Mouse (Mus musculus) common myeloid progenitor, adult 5-6 weeks (primary cell): ENCODE results near the gene Trip6. TPM values are rescaled to one million over a fixed set of nuclear protein-coding genes. Genes with fewer than 3 reads are reported as not detected.

ENCODE experiments used
- ATAC-seq: replicated peaks from 2 replicates; pipeline ENCODE4 v1.8.0; 2016; ENCODE audit warnings: low read depth, mild to moderate bottlenecking, moderate TSS enrichment, inconsistent platforms; ENCODE audit not compliant: poor library complexity, severe bottlenecking
- total RNA-seq: library from RNA; stranded (forward); fragments of 200-1000, 187-1606 nt; gene quantifications from 2 replicates; pipeline ENCODE4 v1.2.3, GENCODE M21; 2017

The Trip6 gene
- total RNA-seq, 1 experiment from 2014 or later: 12.7 TPM

DNA sequence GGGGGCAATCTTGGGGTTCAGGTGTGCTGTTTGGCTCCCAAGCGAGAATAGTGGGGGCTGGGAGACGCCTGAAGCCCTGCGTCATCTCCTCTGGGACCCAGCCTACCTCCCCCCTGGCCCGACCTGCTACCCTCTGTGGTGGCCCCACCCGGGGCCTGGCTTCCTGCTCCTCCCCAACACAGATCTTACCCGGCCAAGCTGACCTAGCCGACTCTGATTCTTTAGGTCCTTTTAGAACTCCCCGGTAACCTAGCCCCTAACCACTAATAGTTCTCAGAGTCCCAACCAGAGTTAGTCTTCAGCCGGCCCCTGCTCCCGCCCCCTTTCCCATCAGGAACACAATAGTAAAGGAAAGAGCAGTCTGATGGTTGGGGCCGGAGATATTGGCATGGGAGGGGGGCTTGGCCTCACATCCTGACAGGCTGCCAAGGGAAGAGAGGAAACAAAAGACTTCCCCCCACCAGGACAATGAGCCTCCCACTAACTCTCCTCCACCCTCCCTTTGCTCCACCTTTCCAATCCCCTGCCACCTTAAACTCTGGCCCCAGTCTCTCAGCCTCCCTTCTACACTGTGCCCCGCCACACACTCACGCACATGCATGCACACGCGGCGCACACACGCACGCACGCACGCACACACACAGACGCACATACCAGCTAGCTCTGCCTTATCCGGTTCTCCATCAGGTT is 25.2 kb upstream of the Trip6 start:
- no peak for ATAC-seq

DNA sequence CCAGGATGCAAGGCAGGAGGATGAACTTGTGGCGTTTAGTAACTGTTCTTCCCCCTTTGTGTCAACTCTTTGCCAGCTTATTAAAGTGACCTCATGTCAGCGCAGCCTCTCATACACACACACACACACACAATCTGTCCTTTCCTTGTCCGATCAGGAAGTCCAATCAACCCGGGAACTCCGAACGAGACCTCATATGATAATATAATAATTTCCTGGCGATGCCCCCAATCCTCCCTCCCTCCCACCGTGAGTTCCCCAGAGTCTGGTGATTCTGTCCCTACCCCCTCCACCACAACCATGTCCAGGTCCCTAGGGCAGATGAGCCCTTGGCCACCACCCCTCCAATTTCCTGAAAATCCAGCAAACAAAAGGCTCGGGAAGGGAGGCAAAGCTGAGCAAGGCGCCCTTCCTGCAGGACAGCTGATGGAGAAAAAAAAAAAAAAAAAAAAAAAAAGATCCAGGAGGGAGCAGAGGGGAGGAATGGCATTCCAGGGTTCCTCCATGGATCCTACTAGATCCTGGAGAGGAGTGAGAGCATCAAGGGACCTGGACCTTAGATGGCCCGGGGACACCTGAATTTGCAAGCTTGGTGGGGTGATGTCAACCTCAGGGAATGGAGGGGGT is 24.6 kb upstream of the Trip6 start:
- no peak for ATAC-seq

DNA sequence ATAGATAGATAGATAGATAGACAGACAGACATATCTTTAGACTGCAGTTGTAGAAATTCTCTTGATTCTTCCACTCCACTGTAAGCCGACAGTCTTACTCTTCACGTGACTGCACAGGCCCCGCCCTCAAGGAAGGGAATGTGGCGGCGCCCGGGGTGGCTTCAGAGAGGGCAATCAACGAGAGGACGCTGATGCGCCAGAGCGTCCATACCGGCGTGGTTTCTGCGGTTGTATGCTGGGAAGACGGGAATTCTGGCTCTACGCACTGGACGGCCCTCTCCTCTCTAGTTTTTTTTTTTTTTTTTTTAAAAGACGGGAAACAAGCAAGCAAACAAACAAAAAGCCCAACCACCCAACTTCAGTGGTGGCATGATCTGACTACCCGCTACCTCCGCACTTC is 24.1 kb upstream of the Trip6 start:
- peak; percentile 60 for ATAC-seq

DNA sequence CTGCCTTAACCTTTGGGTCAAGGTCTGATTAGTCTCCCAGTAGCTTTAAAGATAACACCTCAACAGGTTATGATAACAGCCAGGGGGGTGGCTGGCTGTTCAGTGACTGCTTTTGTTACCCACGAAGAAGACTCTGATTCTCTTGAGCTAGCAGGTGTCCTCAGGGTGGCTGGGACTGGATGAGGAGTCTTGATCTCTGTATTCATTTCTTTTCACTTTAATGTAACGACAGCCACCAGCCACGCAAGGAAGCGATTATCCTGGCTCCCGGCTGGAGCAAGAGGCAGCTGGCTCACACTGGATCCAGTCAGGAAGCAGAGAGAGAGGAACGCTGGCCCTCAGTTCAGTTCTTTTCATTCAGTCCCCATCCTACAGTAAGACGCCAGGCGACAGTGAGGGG is 23.0 kb upstream of the Trip6 start:
- ATAC-seq: no peak

DNA sequence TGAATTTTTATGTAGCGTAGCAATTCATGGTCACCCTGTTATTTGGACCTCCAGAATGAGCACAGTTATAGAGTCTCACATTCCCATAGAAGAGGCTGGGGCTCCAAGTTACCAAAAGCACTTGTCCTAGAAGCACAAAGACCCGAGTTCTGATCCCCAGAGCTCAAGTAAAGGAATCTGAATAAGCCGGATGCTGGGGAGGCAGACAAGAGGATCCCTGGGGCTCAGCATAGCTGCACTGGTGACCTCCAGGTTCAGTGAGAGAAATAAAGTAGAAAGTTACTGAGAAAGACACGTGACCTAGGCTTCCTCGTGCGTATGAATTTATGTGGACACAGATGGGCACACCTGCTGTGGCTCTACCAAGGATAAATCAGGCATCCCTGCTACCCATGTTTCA is 20.9 kb upstream of the Trip6 start:
- ATAC-seq: no peak

DNA sequence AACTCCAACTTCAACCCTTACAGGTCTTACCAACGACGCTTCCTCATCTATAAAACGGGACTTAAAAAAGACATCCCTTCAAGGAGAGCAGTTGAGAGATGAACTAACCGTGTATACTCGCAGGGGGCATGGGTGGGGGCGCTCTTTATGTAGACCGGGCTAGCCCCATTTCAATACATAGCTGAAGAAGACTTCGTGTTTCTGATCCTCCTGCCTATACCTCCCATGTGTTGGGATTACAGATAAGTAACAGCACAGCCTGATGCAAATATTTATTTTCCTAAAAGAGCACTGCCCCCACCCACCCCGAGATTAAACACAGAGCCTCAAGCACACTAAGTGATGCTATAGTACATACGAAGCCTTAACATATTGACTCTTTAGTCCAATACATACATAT is 20.1 kb upstream of the Trip6 start:
- ATAC-seq: no peak

DNA sequence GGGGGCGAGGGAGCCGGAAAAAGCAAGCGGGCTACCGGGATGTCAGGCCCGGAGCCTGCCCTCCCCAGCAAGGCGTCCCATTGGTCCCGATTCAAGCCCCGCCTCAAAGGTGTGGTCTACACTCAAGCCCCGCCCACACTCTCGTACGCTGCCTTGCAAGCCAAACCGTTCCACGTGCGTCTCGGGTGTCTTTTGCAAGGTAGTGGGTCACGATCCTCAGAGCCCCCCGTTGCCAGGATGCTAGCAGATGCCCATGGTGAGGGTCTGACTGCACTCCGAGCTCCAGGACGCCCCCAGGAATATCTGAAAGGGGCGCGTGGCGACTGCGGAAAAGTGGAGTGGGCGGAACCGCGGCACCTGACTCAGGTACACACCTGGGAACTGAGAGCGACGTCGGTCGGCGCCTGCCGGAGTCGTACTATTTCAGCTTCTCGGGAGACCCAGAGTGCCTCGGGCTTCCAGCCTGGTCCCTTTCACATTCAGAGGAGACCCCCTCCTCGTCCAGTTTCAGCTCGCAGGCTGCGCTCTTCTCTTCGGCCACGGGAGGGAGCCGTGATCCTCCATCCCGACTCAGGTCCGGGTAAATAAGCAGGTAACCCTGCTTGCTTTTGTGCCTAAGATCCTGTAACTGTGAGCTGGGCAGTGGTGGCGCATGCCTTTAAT is 19.4 kb upstream of the Trip6 start, which contains the start of gene Slc12a9:
Slc12a9 (minus strand) TSS at position 86 of the 663 bp plus-strand sequence.
- ATAC-seq: peak; percentile 95

DNA sequence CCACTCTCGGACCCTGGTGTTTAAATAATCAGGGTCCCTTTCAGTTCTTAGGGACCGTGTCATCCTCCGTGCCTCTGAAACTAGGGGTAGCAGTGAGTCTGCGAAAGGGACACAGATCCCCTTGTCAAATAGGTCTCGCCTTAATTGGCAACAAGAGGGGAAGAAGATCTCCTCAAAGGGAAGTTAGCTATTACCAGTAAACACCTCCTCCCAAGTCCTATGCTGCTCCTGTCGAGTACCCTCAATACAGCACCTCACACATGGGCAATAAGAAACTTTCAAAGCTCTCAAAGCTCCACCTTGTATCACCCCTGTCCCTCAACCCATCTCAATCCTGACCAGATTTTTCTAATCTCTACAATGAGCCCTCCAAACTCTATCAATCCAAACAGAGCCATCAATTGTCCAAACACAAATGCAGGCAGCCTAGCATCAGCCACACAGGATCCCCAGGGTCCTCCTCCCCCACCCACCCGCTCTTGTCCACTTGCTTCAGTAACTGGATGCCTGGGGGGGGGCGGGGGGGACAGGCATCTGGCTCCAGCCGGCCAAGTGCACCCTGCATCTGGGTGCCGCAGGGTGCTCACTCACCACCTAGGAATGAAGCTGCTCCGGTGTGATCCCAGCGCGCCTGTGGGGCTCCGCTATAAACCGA is 18.8 kb upstream of the Trip6 start:
- no peak for ATAC-seq

DNA sequence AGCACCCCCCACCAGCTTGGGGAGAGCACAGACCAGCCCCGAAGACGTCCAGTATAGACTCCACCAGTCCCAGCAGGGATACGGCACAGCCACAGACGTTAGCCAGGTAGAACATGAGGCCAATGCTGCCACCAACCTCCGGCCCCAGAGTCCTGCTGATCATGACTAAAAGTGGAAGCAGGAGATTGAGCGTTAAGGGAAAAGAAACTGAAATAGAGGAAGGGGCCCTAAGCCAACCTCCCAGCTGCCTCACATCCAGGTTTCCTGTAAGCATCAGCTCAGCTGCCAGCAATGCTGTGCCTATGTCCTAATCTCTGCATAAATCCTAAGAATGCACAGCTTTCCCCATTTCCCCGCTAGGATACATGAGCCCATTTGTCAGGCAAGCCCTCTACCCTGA is 16.7 kb upstream of the Trip6 start:
- ATAC-seq: no peak

DNA sequence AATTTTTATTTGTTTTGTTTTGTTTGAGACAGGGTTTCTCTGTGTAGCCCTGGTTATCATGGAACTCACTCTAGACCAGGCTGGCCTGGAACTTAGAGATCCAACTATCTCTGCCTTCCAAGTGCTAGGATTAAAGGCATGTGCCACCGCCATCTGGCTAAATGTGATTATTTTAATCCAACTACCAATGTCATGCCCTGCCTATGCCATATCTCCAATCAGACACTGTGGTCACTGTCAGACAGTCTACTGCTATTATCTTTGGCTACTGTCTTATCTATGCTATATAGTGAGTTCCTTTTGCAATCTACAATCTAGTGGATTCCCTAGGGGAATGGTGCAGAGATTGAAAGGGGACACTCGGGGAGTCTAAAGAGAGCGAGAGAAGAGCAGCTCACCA is 6.8 kb upstream of the Trip6 start:
- ATAC-seq: no peak

DNA sequence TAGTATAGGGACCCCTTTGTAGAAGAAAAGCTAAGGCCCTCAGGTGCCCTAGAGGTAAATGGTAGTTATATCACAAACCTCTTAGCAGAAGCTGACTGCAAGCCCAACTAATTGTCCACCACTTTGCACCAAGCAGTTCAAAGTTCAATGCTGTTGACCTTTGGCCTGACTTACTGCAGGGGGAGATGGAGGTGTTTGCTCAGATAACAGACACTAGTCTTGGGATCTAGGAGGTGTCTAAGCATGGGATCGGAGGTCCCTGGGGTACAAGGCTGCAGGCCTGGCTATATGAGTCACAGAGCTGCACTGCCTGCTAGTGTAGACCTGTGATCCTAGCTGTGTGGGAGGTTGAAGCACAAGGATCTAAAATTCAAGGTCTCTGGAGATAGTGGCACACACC is 4.4 kb upstream of the Trip6 start:
- no peak for ATAC-seq

DNA sequence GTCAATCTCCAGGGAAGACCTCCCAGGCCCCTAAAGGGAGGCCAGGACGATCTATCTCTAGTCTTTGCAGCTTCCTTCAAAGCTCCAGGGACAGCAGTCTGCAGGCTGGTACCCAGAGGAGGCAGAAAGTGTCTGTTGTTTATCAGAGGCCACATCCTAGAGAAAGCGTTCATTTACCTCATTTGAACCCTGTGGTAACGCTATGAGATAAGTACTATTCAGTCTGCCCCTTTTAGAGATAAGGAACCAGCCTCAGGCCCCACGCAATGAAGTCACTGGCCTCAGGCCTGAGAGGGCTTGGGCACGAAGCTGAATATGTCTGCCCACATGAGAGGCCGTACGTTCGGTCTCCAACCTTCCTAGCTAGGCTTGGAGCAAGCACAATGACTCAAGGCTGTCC is 3.2 kb upstream of the Trip6 start:
- no peak; the same call in 1 of the 2 replicates for ATAC-seq

DNA sequence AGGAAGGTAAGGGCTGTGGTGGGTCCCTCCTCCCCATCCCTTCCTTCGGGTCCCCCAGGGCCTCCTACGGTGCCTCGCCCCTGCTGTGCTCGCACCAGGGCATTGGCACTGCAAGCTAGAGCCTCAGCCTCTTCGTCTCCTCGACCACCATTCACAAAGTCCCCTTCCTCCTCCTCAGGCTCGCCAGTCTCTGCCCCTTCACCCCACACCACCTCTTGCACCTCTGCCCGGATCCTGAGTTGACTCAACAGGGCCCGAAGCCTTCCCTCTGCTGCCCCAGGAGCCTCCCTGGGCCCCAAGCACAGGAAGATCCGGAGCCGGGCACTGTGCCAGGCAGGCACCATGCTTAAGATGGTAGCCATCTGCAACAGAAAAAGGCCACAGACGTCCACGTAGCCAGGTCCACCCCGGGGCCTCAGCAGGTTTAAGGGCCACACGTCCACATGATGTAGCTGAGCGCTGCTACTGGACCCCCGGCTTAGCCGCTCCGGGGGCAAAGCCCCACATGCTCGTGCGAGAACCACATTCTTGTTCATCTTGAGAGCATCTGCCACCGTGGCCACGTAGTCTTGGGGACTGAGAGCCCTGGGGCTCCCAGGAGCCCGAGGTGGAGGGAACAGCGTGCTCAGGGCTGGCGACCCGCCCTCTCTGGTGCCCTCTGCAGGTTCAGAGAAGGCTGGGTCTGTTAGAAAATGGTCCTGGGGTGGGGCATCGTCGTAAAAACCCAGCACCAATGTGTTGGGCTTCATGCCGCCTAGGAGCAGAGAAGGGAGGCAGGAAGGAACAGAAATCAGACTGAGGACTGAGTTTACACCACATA is 1.1 kb upstream of the Trip6 start:
- ATAC-seq: peak; percentile 64

DNA sequence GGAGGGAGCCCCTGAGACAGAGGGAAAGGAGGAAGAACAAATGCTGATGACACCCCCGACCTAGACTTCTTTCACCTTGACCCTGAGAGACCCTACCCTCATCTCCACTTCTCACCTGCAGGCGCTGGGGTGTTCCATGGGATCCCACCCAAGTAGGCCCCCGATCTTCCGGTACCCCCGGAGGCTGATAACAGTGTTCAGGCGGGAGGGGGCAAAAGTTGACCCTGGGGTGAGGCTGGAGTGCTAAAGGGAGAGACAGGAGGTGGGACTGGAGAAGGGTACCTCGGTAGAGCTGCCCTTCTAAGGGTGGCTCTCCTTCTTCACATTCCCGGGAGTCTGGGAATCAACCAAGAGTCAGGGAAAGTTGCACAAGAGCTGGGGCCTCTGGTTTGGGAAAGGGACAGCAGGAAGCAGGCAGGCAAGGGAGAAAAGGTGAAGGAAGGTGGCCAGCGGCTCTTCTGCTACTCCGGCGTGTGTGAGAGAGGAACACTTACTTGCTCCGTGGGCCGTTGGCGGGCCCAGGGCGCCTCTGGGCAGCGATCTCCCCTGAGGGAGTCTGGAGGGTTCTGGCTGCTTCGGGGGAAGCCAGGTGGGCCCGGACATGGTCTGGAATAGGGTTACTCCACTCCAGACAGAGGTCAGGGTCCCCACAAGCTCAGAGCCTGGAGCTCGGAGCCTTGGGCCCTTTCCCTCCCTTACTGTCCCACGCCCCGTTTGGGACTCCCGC is 575 bp downstream of the Trip6 start:
- ATAC-seq: no peak; the same call in 1 of the 2 replicates

DNA sequence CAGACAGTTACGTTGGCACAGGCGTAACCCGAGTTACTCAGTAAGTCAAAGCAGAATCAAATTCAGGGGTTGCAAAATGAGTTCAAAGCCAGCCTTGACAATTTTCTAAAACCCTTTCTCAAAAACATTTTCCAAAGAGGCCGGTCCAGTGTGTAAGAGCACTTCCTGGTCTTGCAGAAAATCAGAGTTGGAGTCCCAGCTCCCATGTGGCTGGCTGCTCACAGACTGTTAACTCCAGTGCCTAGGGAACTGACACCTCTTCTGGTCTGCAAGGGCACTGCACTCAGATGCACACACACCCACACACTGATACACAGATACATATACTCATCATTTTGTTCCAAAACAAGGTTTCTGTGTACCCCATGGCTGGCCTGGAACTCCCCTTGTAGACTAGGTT is 5.8 kb downstream of the Trip6 start:
- no peak for ATAC-seq

DNA sequence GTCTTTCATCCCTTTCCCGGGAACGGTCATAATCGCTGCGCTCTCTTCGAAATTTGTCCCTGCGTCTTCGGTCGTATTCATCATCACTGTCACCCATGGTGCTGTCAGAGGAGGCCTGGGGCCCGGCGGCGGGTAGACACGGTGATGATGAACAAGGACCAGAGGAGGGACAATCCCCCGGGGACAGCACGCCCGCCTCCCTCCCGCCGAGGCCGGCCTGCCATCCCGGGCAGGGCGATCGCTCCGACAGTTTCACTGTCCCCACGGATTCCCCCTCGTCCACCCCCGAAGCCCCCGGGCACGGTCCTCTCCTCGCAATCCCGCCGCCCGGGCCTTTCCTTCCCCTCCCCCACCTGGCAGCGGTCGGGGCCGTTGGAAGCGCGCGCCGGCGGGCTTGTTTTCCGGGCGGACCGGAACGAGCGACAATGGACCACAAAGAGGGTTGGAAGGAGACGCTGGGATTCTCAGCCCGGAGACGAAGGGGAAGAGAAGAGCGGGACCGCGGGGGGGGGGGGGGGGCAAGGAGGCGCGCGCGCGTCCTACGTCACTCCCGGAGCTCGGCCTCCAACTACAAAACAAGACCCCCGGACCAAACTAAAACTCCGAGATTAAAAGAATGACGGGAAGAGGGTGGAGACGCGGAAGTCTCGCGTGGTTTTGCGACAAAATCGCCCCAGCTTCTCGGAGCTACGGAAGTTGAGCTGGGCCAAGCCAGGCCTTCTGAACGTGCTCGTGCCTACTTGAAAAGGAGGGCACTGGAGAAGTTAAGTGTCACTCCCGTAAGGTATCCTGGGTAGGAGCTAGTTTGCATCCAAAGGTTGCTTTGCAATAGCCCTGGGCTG is 6.9 kb downstream of the Trip6 start, which contains the start of gene Srrt:
Srrt (minus strand) TSS at position 604 of the 842 bp plus-strand sequence.
- ATAC-seq: peak; percentile 87

DNA sequence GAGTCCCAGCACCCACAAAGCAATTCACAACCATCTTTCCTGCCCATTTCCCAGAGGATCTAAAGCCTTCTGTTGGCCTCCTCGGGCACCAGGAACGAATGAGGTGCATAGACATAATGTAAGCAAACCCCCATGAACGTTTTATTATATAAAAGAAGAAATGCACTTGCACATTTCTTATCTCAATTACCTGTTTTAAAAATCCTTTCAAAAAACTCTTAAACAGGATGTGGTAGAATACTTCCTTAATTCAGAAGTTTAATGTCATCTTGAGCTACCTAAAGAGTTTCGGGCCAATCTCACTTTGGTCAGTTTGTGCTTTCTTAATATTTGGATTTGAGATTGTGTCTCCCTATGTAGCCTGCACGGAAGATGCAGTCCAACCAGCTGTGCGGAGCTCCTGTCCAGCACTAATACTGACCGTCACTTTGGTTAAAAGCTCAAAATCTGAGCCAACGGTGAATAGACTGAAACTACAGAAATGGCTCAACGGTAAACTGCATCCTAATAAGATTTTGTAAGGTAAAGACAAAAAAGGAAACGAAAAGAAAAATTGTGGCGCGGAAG is 7.7 kb downstream of the Trip6 start:
- no peak for ATAC-seq

DNA sequence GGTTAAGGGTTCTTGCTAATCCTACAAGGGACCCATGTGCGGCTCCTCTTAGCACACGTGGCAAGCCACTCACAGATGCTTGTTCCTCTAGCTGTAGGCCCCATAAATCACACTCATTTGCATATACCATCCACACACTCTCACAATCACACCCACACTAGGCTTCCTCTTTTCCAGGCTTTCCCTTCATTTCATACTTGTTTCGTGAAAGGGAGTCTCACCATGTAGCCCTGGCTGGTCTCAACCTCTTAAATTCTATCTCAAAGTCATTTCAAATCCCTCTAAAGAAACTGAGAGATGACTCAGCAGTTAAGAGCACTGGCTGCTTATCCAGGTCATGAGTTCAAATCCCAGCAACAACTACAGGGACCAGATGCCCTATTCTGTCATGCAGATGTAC is 8.4 kb downstream of the Trip6 start:
- peak; percentile 40 for ATAC-seq
